Mouse (Mus musculus): ENCODE measurements around the gene BC049715. TPM values are rescaled to one million over a fixed set of nuclear protein-coding genes. Genes with fewer than 3 reads are reported as not detected.

BC049715 gene
- total and polyA plus RNA-seq, 3 experiments: 0.27 to 1.2 TPM; not detected in 1

DNA sequence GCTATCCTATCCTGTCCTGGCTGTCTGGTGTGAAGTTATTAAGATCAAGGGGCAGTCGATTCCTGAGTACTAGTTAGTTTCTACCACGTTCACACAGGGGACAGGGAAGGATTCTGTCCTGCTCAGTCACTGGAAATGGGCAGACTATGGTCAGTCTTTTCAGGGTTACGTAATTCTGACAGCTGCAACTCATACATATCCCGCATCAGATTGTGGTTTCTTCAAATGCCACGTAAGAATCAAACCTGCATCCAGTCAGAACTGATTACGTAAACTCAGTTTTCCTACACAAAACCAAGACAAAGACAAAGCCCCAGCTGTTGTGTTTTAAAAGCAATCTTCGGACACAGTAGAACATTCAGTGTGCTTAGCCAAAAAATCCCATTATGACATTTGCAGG, 12.0 kb upstream of the BC049715 start:
- H3K36me3 ChIP-seq (ENCODE audit: control insufficient read depth in 1 of 2, insufficient read depth in 2 of 2, low read length in 2 of 2): peaks cover under 1 to 21% of the 10 kb centered on the region in 2 experiments
- TF ChIP-seq UBTF (IDR thresholded peaks at IDR 0.05; ENCODE audit: borderline replicate concordance, insufficient read depth, low read depth, low read length): no peak
- no peak for TF ChIP-seq TCF12 (IDR thresholded peaks at IDR 0.05; ENCODE audit: low read depth, low read length)
- no peak for TF ChIP-seq MAZ (IDR thresholded peaks at IDR 0.05; ENCODE audit: low read depth, low read length)
- no peak for TF ChIP-seq GABPA (IDR thresholded peaks at IDR 0.05; ENCODE audit: low read depth, low read length)
- TF ChIP-seq NRF1 (IDR thresholded peaks at IDR 0.05; ENCODE audit: insufficient read depth, low read depth, low read length, poor library complexity, severe bottlenecking): no peak
- no peak for TF ChIP-seq MEF2A (IDR thresholded peaks at IDR 0.05; ENCODE audit: extremely low read depth, insufficient replicate concordance, low read depth, low read length, poor library complexity, severe bottlenecking)
- no peak for TF ChIP-seq TAL1 (IDR thresholded peaks at IDR 0.05; ENCODE audit: low read length)
- TF ChIP-seq JUND (IDR thresholded peaks at IDR 0.05; ENCODE audit: low read depth, low read length): no peak
- TF ChIP-seq ZNF384 (IDR thresholded peaks at IDR 0.05; ENCODE audit: low read depth, low read length): no peak
- TF ChIP-seq ZMIZ1 (IDR thresholded peaks at IDR 0.05; ENCODE audit: low read depth, low read length): no peak
- H3K4me3 ChIP-seq (ENCODE audit: control insufficient read depth in 1 of 2, insufficient read depth in 1 of 2, low read depth in 2 of 2, low read length in 2 of 2): no peak overlapping the region
- no peak overlapping the region for H3K9ac ChIP-seq (ENCODE audit: control insufficient read depth, low read depth, low read length, poor library complexity, severe bottlenecking)
- H3K9me3 ChIP-seq (replicated peaks; ENCODE audit: insufficient read depth, low read length): no peaks in the 10 kb centered on the region
- no peak for DNase-seq (ENCODE audit: low read depth, low spot score)
- peaks cover 0 to 3% of the 10 kb centered on the region in 2 experiments; a peak in 2 of 4 replicates for H3K4me1 ChIP-seq (ENCODE audit: control insufficient read depth in 1 of 2, insufficient read depth in 2 of 2, low read length in 2 of 2)
- H3K27ac ChIP-seq (ENCODE audit: control insufficient read depth, low read depth, low read length): no peak overlapping the region
- peaks cover 3% of the 10 kb centered on the region for H3K79me2 ChIP-seq (ENCODE audit: control insufficient read depth, insufficient read depth, low read length, poor library complexity)
- H3K27me3 ChIP-seq (ENCODE audit: control insufficient read depth in 1 of 2, insufficient read depth in 2 of 2, low read length in 2 of 2): no peaks in the 10 kb centered on the region

DNA sequence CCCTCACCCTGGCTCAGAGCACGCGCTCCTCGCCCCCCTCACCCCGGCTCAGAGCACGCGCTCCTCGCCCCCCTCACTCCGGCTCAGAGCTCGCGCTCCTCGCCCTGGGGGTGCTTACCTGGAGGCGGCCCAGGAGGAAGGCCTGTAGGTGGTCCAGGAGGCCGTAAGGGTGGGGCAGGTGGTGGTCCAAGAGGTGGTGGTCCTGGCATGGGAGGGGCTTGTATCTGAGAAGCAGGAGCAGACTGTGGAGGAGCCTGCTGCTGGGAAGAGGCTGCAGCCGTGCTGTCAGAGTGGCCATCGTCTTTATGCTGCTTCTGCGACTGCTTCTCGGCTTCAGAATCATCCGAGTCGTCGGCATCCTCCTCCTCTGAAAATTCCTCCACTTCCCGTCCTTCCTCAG, 10.6 kb upstream of the BC049715 start:
- H3K36me3 ChIP-seq (ENCODE audit: control insufficient read depth in 1 of 2, insufficient read depth in 2 of 2, low read length in 2 of 2): peaks cover 0 to 31% of the 10 kb centered on the region in 2 experiments; a peak in 2 of 4 replicates
- H3K9ac ChIP-seq (ENCODE audit: control insufficient read depth, low read depth, low read length, poor library complexity, severe bottlenecking): no peak overlapping the region
- H3K4me3 ChIP-seq (ENCODE audit: control insufficient read depth in 1 of 2, insufficient read depth in 1 of 2, low read depth in 2 of 2, low read length in 2 of 2): no peak overlapping the region
- no peak overlapping the region for H3K27ac ChIP-seq (ENCODE audit: control insufficient read depth, low read depth, low read length)
- no peaks in the 10 kb centered on the region for H3K4me1 ChIP-seq (ENCODE audit: control insufficient read depth in 1 of 2, insufficient read depth in 2 of 2, low read length in 2 of 2)
- TF ChIP-seq RAD21 (IDR thresholded peaks at IDR 0.05; ENCODE audit: low read depth, low read length): no peak
- no peak for TF ChIP-seq RCOR1 (IDR thresholded peaks at IDR 0.05; ENCODE audit: low read depth, low read length)
- no peak for TF ChIP-seq BHLHE40 (IDR thresholded peaks at IDR 0.05; ENCODE audit: borderline replicate concordance, low read depth, low read length)
- no peak for TF ChIP-seq GABPA (IDR thresholded peaks at IDR 0.05; ENCODE audit: low read depth, low read length)
- TF ChIP-seq TAL1 (IDR thresholded peaks at IDR 0.05; ENCODE audit: low read length): no peak
- no peak for TF ChIP-seq E2F4 (IDR thresholded peaks at IDR 0.05; ENCODE audit: borderline replicate concordance, low read depth, low read length)
- TF ChIP-seq USF2 (IDR thresholded peaks at IDR 0.05; ENCODE audit: borderline replicate concordance in 1 of 2, insufficient read depth in 1 of 2, low read depth in 1 of 2, low read length in 2 of 2): no peak
- TF ChIP-seq CHD1 (IDR thresholded peaks at IDR 0.05; ENCODE audit: low read depth, low read length): no peak
- no peak for TF ChIP-seq UBTF (IDR thresholded peaks at IDR 0.05; ENCODE audit: borderline replicate concordance, insufficient read depth, low read depth, low read length)
- H3K79me2 ChIP-seq (ENCODE audit: control insufficient read depth, insufficient read depth, low read length, poor library complexity): peaks cover 2% of the 10 kb centered on the region; the same call in 1 of the 2 replicates
- DNase-seq (ENCODE audit: low read depth, low spot score): no peak
- no peaks in the 10 kb centered on the region for H3K27me3 ChIP-seq (ENCODE audit: control insufficient read depth in 1 of 2, insufficient read depth in 2 of 2, low read length in 2 of 2)
- H3K9me3 ChIP-seq (replicated peaks; ENCODE audit: insufficient read depth, low read length): no peaks in the 10 kb centered on the region
